Mouse (Mus musculus) erythroblast, embryonic 14.5 days (primary cell): ENCODE results near the gene Whamm. TPM values are rescaled to one million over a fixed set of nuclear protein-coding genes. Genes with fewer than 3 reads are reported as not detected.

Source experiments
- H3K27me3 ChIP-seq: 2 replicates; pipeline ENCODE4 v1.6.1; 2012; ENCODE audit warnings: inconsistent platforms; ENCODE audit not compliant: control insufficient read depth
- H3K36me3 ChIP-seq: 2 replicates; pipeline ENCODE4 v1.6.1; 2012; ENCODE audit warnings: mild to moderate bottlenecking, inconsistent platforms; ENCODE audit not compliant: control insufficient read depth
- H3K4me1 ChIP-seq: 2 replicates; pipeline ENCODE4 v1.6.1; 2012; ENCODE audit warnings: inconsistent platforms; ENCODE audit not compliant: control insufficient read depth
- H3K4me3 ChIP-seq: replicated peaks from 2 replicates; pipeline ENCODE3; 2012; ENCODE audit warnings: moderate library complexity, mild to moderate bottlenecking, inconsistent platforms
- H3K9me3 ChIP-seq: 2 replicates; pipeline ENCODE4 v1.6.1; 2012; ENCODE audit warnings: low read length, inconsistent platforms, mixed read lengths; ENCODE audit not compliant: control insufficient read depth
- GATA1 ChIP-seq: IDR thresholded peaks from 2 replicates; pipeline ENCODE4 v1.6.1; 2012; ENCODE audit warnings: low read length, inconsistent platforms, mixed read lengths
- TAL1 ChIP-seq: IDR thresholded peaks from 3 replicates; pipeline ENCODE4 v1.6.1; 2012; ENCODE audit warnings: low read length, inconsistent platforms, mixed read lengths
- polyA plus RNA-seq: library from polyadenylated mRNA; stranded (reverse); fragments of >175 nt; gene quantifications from 2 replicates; pipeline ENCODE4 v1.2.3, GENCODE M21; 2012

The Whamm gene
- polyA plus RNA-seq, 1 experiment, result 3.9 TPM

GRCm38 (mm10) chr7:81570271-81570670, 795 bp upstream of the Whamm start:
- H3K4me1 ChIP-seq, result peaks cover 36% of the 10 kb centered on the region
- TF ChIP-seq TAL1, result no peak
- TF ChIP-seq GATA1, result no peak
- peaks cover 19% of the 10 kb centered on the region for H3K36me3 ChIP-seq
- H3K27me3 ChIP-seq, result peaks cover 5% of the 10 kb centered on the region
- H3K4me3 ChIP-seq, result no peak overlapping the region
- H3K9me3 ChIP-seq, result no peaks in the 10 kb centered on the region

GRCm38 (mm10) chr7:81570752-81571107, 336 bp upstream of the Whamm start:
- Histone ChIP-seq H3K4me3 (peak overlapping the region; percentile 89), H3K36me3 (peaks cover 23% of the 10 kb centered on the region), H3K27me3 (peaks cover under 1% of the 10 kb centered on the region; the same call in 1 of the 2 replicates), H3K4me1 (peaks cover 38% of the 10 kb centered on the region), H3K9me3 (no peaks in the 10 kb centered on the region)
- no peak for TF ChIP-seq TAL1
- no peak for TF ChIP-seq GATA1

GRCm38 (mm10) chr7:81571941-81572441, 925 bp downstream of the Whamm start:
- peak overlapping the region; percentile 89 for H3K4me3 ChIP-seq

GRCm38 (mm10) chr7:81572610-81573268, 1.7 kb downstream of the Whamm start:
- H3K27me3 ChIP-seq, result no peaks in the 10 kb centered on the region

More at GRCm38 (mm10) chr7:81571941-81572441, 925 bp downstream of the Whamm start:
- Histone ChIP-seq H3K4me1 (peaks cover 38% of the 10 kb centered on the region), H3K36me3 (peaks cover 36% of the 10 kb centered on the region), H3K27me3 (no peaks in the 10 kb centered on the region), H3K9me3 (no peaks in the 10 kb centered on the region)
- TF ChIP-seq TAL1, result no peak
- no peak for TF ChIP-seq GATA1

GRCm38 (mm10) chr7:81573397-81573796, 2.3 kb downstream of the Whamm start:
- Histone ChIP-seq H3K36me3 (peaks cover 50% of the 10 kb centered on the region), H3K9me3 (no peaks in the 10 kb centered on the region), H3K27me3 (no peaks in the 10 kb centered on the region), H3K4me3 (peak overlapping the region; percentile 89), H3K4me1 (peaks cover 44% of the 10 kb centered on the region)
- TF ChIP-seq GATA1 (no peak; the same call in 1 of the 2 replicates), TAL1 (no peak)

More at GRCm38 (mm10) chr7:81572610-81573268, 1.7 kb downstream of the Whamm start:
- peak overlapping the region; percentile 89 for H3K4me3 ChIP-seq
- peaks cover 43% of the 10 kb centered on the region for H3K36me3 ChIP-seq
- H3K9me3 ChIP-seq, result no peaks in the 10 kb centered on the region
- TF ChIP-seq TAL1 (no peak), GATA1 (peak; percentile 85)
- H3K4me1 ChIP-seq, result peaks cover 40% of the 10 kb centered on the region

- Histone ChIP-seq H3K4me1 (peaks cover 49% of the 10 kb centered on the region), H3K27me3 (no peaks in the 10 kb centered on the region), H3K36me3 (peaks cover 54% of the 10 kb centered on the region)
Measured at GRCm38 (mm10) chr7:81573821-81574220, 2.8 kb downstream of the Whamm start.

GRCm38 (mm10) chr7:81575606-81576005, 4.5 kb downstream of the Whamm start:
- peaks cover 47% of the 10 kb centered on the region for H3K4me1 ChIP-seq
- H3K36me3 ChIP-seq, result peaks cover 71% of the 10 kb centered on the region

More at GRCm38 (mm10) chr7:81573821-81574220, 2.8 kb downstream of the Whamm start:
- H3K9me3 ChIP-seq, result no peaks in the 10 kb centered on the region
- no peak for TF ChIP-seq GATA1
- no peak for TF ChIP-seq TAL1
- peak overlapping the region; percentile 89 for H3K4me3 ChIP-seq

GRCm38 (mm10) chr7:81577872-81578271, 6.8 kb downstream of the Whamm start:
- Histone ChIP-seq H3K4me1 (peaks cover 38% of the 10 kb centered on the region), H3K9me3 (no peaks in the 10 kb centered on the region), H3K36me3 (peaks cover 81% of the 10 kb centered on the region), H3K27me3 (no peaks in the 10 kb centered on the region), H3K4me3 (no peak overlapping the region)
- TF ChIP-seq GATA1 (no peak), TAL1 (no peak)

More at GRCm38 (mm10) chr7:81575606-81576005, 4.5 kb downstream of the Whamm start:
- TF ChIP-seq GATA1, result no peak
- no peak for TF ChIP-seq TAL1
- no peaks in the 10 kb centered on the region for H3K27me3 ChIP-seq
- no peaks in the 10 kb centered on the region for H3K9me3 ChIP-seq
- no peak overlapping the region for H3K4me3 ChIP-seq

GRCm38 (mm10) chr7:81578413-81578812, 7.3 kb downstream of the Whamm start:
- no peak overlapping the region for H3K4me3 ChIP-seq
- peaks cover 79% of the 10 kb centered on the region for H3K36me3 ChIP-seq
- H3K27me3 ChIP-seq, result no peaks in the 10 kb centered on the region
- TF ChIP-seq TAL1, result no peak
- no peak for TF ChIP-seq GATA1
- peaks cover 33% of the 10 kb centered on the region for H3K4me1 ChIP-seq
- no peaks in the 10 kb centered on the region for H3K9me3 ChIP-seq

- no peaks in the 10 kb centered on the region for H3K9me3 ChIP-seq
- H3K36me3 ChIP-seq, result peaks cover 80% of the 10 kb centered on the region
- no peaks in the 10 kb centered on the region for H3K27me3 ChIP-seq
- H3K4me3 ChIP-seq, result no peak overlapping the region
- TF ChIP-seq TAL1 (no peak), GATA1 (no peak)
- H3K4me1 ChIP-seq, result peaks cover 25% of the 10 kb centered on the region
Measured at GRCm38 (mm10) chr7:81579312-81579711, 8.2 kb downstream of the Whamm start.
